Mouse (Mus musculus): ENCODE measurements around the gene Dusp11. TPM values are rescaled to one million over a fixed set of nuclear protein-coding genes. Genes with fewer than 3 reads are reported as not detected.
"Not testable (repeated sequence)": the region's sequence is repeated elsewhere in the genome, so short reads cannot be mapped to it uniquely, and the experiment has no call there.

Dusp11 gene
- total and polyA plus RNA-seq, 2 experiments from 2014 or later, result 31.6 to 60.6 TPM

- H3K27me3 ChIP-seq (ENCODE audit: insufficient read depth, low read length), result no peaks in the 10 kb centered on the region
- DNase-seq (ENCODE audit: low spot score) (no peak), ATAC-seq (no peak)
- TF ChIP-seq CTCF (IDR thresholded peaks at IDR 0.05; ENCODE audit: low read depth), result no peak
- H3K4me2 ChIP-seq (ENCODE audit: low read depth, low read length), result no peak overlapping the region
- H3K36me3 ChIP-seq (ENCODE audit: insufficient read depth, low read length), result no peaks in the 10 kb centered on the region
- H3K4me1 ChIP-seq (ENCODE audit: insufficient read depth, low read length), result no peaks in the 10 kb centered on the region
- no peak overlapping the region for H3K9ac ChIP-seq (replicated peaks; ENCODE audit: low read length)
- no peak overlapping the region for H3K4me3 ChIP-seq (ENCODE audit: low read length)
- no peak overlapping the region for H3K27ac ChIP-seq
- 68% methylated on average over 2 of the region's 2 CpGs for WGBS
- no peaks in the 10 kb centered on the region for H3K9me3 ChIP-seq (ENCODE audit: low read length)
Observed at GRCm38 (mm10) chr6:85969889-85970288, 8.4 kb upstream of the Dusp11 start.

- H3K4me2 ChIP-seq (ENCODE audit: low read depth, low read length), result no peak overlapping the region
- no peak overlapping the region for H3K4me3 ChIP-seq (ENCODE audit: low read length)
- no peaks in the 10 kb centered on the region for H3K27me3 ChIP-seq (ENCODE audit: insufficient read depth, low read length)
- H3K9ac ChIP-seq (replicated peaks; ENCODE audit: low read length), result no peak overlapping the region
- ATAC-seq (no peak), DNase-seq (ENCODE audit: low spot score) (no peak)
- no peaks in the 10 kb centered on the region for H3K4me1 ChIP-seq (ENCODE audit: insufficient read depth, low read length)
- no peaks in the 10 kb centered on the region for H3K36me3 ChIP-seq (ENCODE audit: insufficient read depth, low read length)
- TF ChIP-seq CTCF (IDR thresholded peaks at IDR 0.05; ENCODE audit: low read depth), result no peak
- H3K27ac ChIP-seq, result no peak overlapping the region
- 86% methylated on average over 4 of the region's 4 CpGs for WGBS
- H3K9me3 ChIP-seq (ENCODE audit: low read length), result no peaks in the 10 kb centered on the region
Observed at GRCm38 (mm10) chr6:85966686-85967085, 5.2 kb upstream of the Dusp11 start.

- not testable (repeated sequence) for DNase-seq (ENCODE audit: low spot score); H3K4me3 ChIP-seq (ENCODE audit: low read length); ATAC-seq
Observed at GRCm38 (mm10) chr6:85966081-85966480, 4.6 kb upstream of the Dusp11 start.

GRCm38 (mm10) chr6:85957581-85957980, 3.9 kb downstream of the Dusp11 start:
- Histone ChIP-seq H3K27me3 (ENCODE audit: insufficient read depth, low read length) (no peaks in the 10 kb centered on the region), H3K27ac (no peak overlapping the region), H3K9ac (replicated peaks; ENCODE audit: low read length) (no peak overlapping the region), H3K4me1 (ENCODE audit: insufficient read depth, low read length) (no peaks in the 10 kb centered on the region), H3K36me3 (ENCODE audit: insufficient read depth, low read length) (peaks cover 30% of the 10 kb centered on the region), H3K9me3 (ENCODE audit: low read length) (no peaks in the 10 kb centered on the region), H3K4me3 (ENCODE audit: low read length) (no peak overlapping the region), H3K4me2 (ENCODE audit: low read depth, low read length) (no peak overlapping the region)
- DNase-seq (ENCODE audit: low spot score) (no peak), ATAC-seq (no peak)
- 85% methylated on average over 3 of the region's 3 CpGs for WGBS
- TF ChIP-seq CTCF (IDR thresholded peaks at IDR 0.05; ENCODE audit: low read depth), result no peak

More at GRCm38 (mm10) chr6:85966081-85966480, 4.6 kb upstream of the Dusp11 start:
- WGBS, result 32% methylated on average over 4 of the region's 6 CpGs
- not testable (repeated sequence) for H3K4me1 ChIP-seq (ENCODE audit: insufficient read depth, low read length); H3K9ac ChIP-seq (replicated peaks; ENCODE audit: low read length); H3K27me3 ChIP-seq (ENCODE audit: insufficient read depth, low read length); H3K36me3 ChIP-seq (ENCODE audit: insufficient read depth, low read length); H3K27ac ChIP-seq; H3K4me2 ChIP-seq (ENCODE audit: low read depth, low read length); H3K9me3 ChIP-seq (ENCODE audit: low read length)

DNA sequence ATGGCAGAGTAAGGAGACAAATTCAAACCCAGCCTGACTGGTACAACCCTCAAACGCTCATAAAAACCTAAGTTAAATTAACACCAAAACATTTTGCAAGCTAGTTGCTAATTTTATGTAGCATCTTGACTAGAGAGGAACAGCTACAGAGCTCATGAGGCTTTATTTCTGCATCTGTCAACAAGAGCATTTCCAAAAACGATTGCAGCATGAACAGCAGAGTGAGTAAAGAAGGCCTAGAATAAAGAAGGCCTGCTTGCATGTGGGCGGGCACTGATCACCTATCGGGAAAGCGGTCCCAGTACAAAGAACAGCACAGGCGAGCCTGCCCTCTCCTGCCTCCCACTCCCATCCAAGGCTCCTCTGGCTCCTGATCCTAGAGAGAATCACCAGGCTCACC, 12.9 kb downstream of the Dusp11 start:
- Histone ChIP-seq H3K27me3 (ENCODE audit: insufficient read depth, low read length) (no peaks in the 10 kb centered on the region), H3K9me3 (ENCODE audit: low read length) (no peaks in the 10 kb centered on the region), H3K4me1 (ENCODE audit: insufficient read depth, low read length) (no peaks in the 10 kb centered on the region), H3K36me3 (ENCODE audit: insufficient read depth, low read length) (peaks cover 76% of the 10 kb centered on the region), H3K4me2 (ENCODE audit: low read depth, low read length) (no peak overlapping the region), H3K4me3 (ENCODE audit: low read length) (no peak overlapping the region), H3K9ac (replicated peaks; ENCODE audit: low read length) (no peak overlapping the region), H3K27ac (no peak overlapping the region)
- no peak for TF ChIP-seq CTCF (IDR thresholded peaks at IDR 0.05; ENCODE audit: low read depth)
- WGBS, result 82% methylated on average over 6 of the region's 6 CpGs
- DNase-seq (ENCODE audit: low spot score) (no peak), ATAC-seq (no peak)

- Histone ChIP-seq H3K4me1 (ENCODE audit: insufficient read depth, low read length) (no peaks in the 10 kb centered on the region), H3K9me3 (ENCODE audit: low read length) (no peaks in the 10 kb centered on the region), H3K9ac (replicated peaks; ENCODE audit: low read length) (no peak overlapping the region), H3K27ac (no peak overlapping the region), H3K4me3 (ENCODE audit: low read length) (no peak overlapping the region), H3K4me2 (ENCODE audit: low read depth, low read length) (no peak overlapping the region), H3K36me3 (ENCODE audit: insufficient read depth, low read length) (peaks cover 40% of the 10 kb centered on the region), H3K27me3 (ENCODE audit: insufficient read depth, low read length) (no peaks in the 10 kb centered on the region)
- no peak for TF ChIP-seq CTCF (IDR thresholded peaks at IDR 0.05; ENCODE audit: low read depth)
- DNase-seq (ENCODE audit: low spot score) (no peak), ATAC-seq (no peak)
- whole genome bisulfite sequencing, result 96% methylated on average over 3 of the region's 3 CpGs
Observed at GRCm38 (mm10) chr6:85942469-85942868, 19.0 kb downstream of the Dusp11 start.

DNA sequence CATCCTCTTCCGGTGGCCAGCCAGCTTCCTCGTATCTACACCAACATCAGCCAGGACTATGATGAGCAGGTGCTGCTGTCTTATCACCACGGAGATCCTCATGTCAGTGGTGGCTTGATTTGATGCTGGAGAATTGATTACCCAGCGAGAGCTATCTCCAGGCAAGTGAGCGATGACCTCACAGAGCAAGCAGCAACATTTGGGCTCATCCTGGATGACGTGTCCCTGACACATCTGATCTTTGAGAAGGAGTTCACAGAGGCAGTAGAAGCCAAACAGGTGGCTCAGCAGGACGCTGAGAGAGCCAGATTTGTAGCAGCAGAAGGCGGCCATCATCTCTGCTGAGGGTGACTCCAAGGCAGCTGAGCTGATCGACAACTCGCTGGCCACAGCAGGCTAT, 22.8 kb downstream of the Dusp11 start:
- 77% methylated on average over 10 of the region's 10 CpGs for WGBS
- no peaks in the 10 kb centered on the region for H3K9me3 ChIP-seq (ENCODE audit: low read length)
- TF ChIP-seq CTCF (IDR thresholded peaks at IDR 0.05; ENCODE audit: low read depth), result no peak
- no peak for DNase-seq (ENCODE audit: low spot score)
- H3K4me2 ChIP-seq (ENCODE audit: low read depth, low read length), result no peak overlapping the region
- no peaks in the 10 kb centered on the region for H3K4me1 ChIP-seq (ENCODE audit: insufficient read depth, low read length)
- ATAC-seq, result no peak
- no peak overlapping the region for H3K4me3 ChIP-seq (ENCODE audit: low read length)
- no peak overlapping the region for H3K27ac ChIP-seq
- peaks cover 8% of the 10 kb centered on the region; the same call in 1 of the 2 replicates for H3K36me3 ChIP-seq (ENCODE audit: insufficient read depth, low read length)
- no peaks in the 10 kb centered on the region for H3K27me3 ChIP-seq (ENCODE audit: insufficient read depth, low read length)
- no peak overlapping the region for H3K9ac ChIP-seq (replicated peaks; ENCODE audit: low read length)

Data from hindbrain, postnatal 0 days (tissue).